Mouse (Mus musculus) monocyte, adult 5-6 weeks (primary cell): ENCODE measurements around the gene Gm17655. TPM values are rescaled to one million over a fixed set of nuclear protein-coding genes. Genes with fewer than 3 reads are reported as not detected.
"Not testable (repeated sequence)": the region's sequence is repeated elsewhere in the genome, so short reads cannot be mapped to it uniquely, and the experiment has no call there.

Source experiments
- ATAC-seq: fragments of 153-309, 156-312 bp; replicated peaks from 2 replicates; pipeline ENCODE4 v1.8.0; 2017; ENCODE audit warnings: mild to moderate bottlenecking; ENCODE audit not compliant: low TSS enrichment, insufficient number of reproducible peaks, severe bottlenecking, poor library complexity, low FRiP score
- total RNA-seq: library from RNA; stranded (forward); fragments of 200-1000, 200-491, 200-594 nt; gene quantifications from 3 replicates; pipeline ENCODE4 v1.2.3, GENCODE M21; 2017

Gene Gm17655
- total RNA-seq = 2.0 to 47.1 TPM (median 6.6 TPM) in 3 replicates

GRCm38 (mm10) chr5:110072413-110072812, at the start of gene Gm17655:
Gene Gm17655 (minus strand): TSS chr5:110072513.
- ATAC-seq = not testable (repeated sequence)

GRCm38 (mm10) chr5:110109991-110110441, 37.7 kb upstream of the Gm17655 start, which contains the start of gene Zfp605:
Gene Zfp605 (plus strand): TSS chr5:110110092.
- ATAC-seq = peak; percentile 27

- peak; percentile 65; the same call in 1 of the 2 replicates for ATAC-seq
Observed at GRCm38 (mm10) chr5:110108305-110108628, 36.0 kb upstream of the Gm17655 start.

GRCm38 (mm10) chr5:110107581-110108304, 35.4 kb upstream of the Gm17655 start, which contains the start of gene Gtpbp6:
Gene Gtpbp6 (minus strand): TSS chr5:110108197.
- peak; percentile 72 for ATAC-seq

- no peak for ATAC-seq
Observed at GRCm38 (mm10) chr5:110106901-110107564, 34.7 kb upstream of the Gm17655 start.

GRCm38 (mm10) chr5:110106140-110106871, 34.0 kb upstream of the Gm17655 start:
- no peak for ATAC-seq

- ATAC-seq = no peak
Observed at GRCm38 (mm10) chr5:110104616-110105380, 32.5 kb upstream of the Gm17655 start.

GRCm38 (mm10) chr5:110103901-110104615, 31.7 kb upstream of the Gm17655 start:
- ATAC-seq = no peak

- no peak for ATAC-seq
Observed at GRCm38 (mm10) chr5:110102853-110103625, 30.7 kb upstream of the Gm17655 start.

- ATAC-seq = no peak
Observed at GRCm38 (mm10) chr5:110102429-110102828, 30.1 kb upstream of the Gm17655 start.

- ATAC-seq = no peak; the same call in 1 of the 2 replicates
Observed at GRCm38 (mm10) chr5:110101716-110102347, 29.5 kb upstream of the Gm17655 start.

GRCm38 (mm10) chr5:110100921-110101631, 28.8 kb upstream of the Gm17655 start:
- no peak for ATAC-seq

GRCm38 (mm10) chr5:110099656-110100580, 27.6 kb upstream of the Gm17655 start, which contains the start of gene Plcxd1:
Gene Plcxd1 (plus strand): TSS chr5:110099969.
- no peak for ATAC-seq

- ATAC-seq = no peak
Observed at GRCm38 (mm10) chr5:110098991-110099477, 26.7 kb upstream of the Gm17655 start.

- no peak for ATAC-seq
Observed at GRCm38 (mm10) chr5:110094847-110095213, 22.5 kb upstream of the Gm17655 start.
